Mouse (Mus musculus) central nervous system, embryonic 18 days (tissue): Measurements from ENCODE around the gene Umodl1. TPM values are rescaled to one million over a fixed set of nuclear protein-coding genes. Genes with fewer than 3 reads are reported as not detected.

ENCODE experiments used
- polyA plus RNA-seq: library from polyadenylated mRNA; depleted of rRNA; stranded (reverse); fragments of >200 nt; gene quantifications from 2 replicates; pipeline ENCODE4 v1.2.3, GENCODE M21; 2012; rRNA removed

The Umodl1 gene
- 0.06 and 0.07 TPM in 2 replicates for polyA plus RNA-seq

DNA sequence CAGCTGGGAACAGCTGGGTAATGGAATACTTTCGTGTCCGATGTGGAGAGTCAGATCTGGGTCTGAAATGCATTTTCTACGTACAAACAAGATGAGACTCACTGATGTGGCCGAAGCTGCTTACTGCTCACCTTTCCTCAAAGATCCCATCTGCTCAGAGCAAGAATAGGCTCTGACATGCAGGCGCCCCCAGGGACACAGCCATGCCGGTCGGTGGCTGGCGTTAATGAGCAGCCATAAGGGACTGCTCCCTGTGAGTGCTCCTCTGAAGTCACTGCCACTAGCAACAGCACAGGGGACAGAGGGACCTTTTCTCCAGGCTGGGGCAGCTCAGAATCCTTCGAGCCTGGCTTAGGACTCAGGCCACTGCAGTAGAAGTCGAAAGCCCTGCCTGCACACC, at the start of gene Umodl1:
Gene Umodl1, plus strand, starts transcription at position 301 of the 400 bp plus-strand sequence.

DNA sequence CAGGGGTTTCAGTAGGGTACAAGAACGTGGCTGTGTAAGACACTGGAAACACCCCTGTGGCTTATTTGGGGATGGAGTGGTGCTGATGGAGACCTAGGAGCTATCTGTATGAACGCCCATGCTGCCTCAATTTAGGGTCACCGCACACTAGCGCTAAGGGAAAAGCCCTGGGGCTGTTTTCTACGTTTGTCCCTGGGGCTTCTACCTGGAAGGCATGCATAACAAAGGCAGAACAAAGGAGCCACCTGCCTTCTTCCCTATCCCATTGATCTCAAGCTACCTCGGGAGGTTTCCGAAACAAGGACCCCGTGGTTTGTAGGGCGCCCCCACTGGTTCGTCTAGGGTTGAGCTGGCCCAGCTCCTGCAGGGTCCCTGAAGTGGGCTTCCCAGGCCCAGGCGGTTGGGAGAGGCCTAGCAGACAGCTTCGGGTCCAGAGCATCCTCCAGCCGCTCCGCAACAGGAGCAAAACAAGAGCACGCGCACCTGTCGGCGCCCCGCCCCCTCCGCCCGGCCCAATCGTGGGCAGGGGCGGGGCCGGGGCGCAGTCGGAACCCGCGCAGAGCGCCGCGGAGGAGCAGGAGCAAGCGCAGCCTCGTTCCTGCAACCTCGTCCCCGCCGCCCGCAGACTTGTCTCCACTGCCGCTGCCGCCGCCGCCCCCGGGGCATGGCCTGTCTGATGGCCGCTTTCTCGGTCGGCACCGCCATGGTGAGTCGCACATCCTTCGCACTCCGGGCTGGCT, 102.9 kb downstream of the Umodl1 start, which contains the start of gene Abcg1:
Gene Abcg1, plus strand, starts transcription at position 525 of the 740 bp plus-strand sequence.

Other genes with a start within 250 kb of the Umodl1 start
- gene Glp1r, start 52.8 kb upstream of the Umodl1 start, polyA plus RNA-seq = 0.47 and 0.49 TPM in 2 replicates
- 7.4 and 10.2 TPM in 2 replicates for gene Abcg1, start 103.0 kb downstream of the Umodl1 start, polyA plus RNA-seq
- 0.33 TPM in 1 of 2 replicates, not detected in the other for gene Tff3, start 175.0 kb downstream of the Umodl1 start, polyA plus RNA-seq
- gene Tff2, start 189.6 kb downstream of the Umodl1 start, polyA plus RNA-seq = not detected in 2 replicates
- not detected in 2 replicates for gene Tff1, start 210.6 kb downstream of the Umodl1 start, polyA plus RNA-seq
- gene Tmprss3, start 244.3 kb downstream of the Umodl1 start, polyA plus RNA-seq = 0.04 and 0.05 TPM in 2 replicates